Mouse (Mus musculus) stomach, postnatal 0 days (tissue): ENCODE data around the gene Moap1. TPM values are rescaled to one million over a fixed set of nuclear protein-coding genes. Genes with fewer than 3 reads are reported as not detected.

Experiments used
- ATAC-seq: fragments of 200-750 bp; cut with Nextera tagmentation; 2 replicates; pipeline ENCODE4 v1.8.0; 2017; ENCODE audit not compliant: low FRiP score, low TSS enrichment
- DNase-seq: peaks from one replicate; pipeline ENCODE4 v3.0.0-alpha.2; 2016; ENCODE audit warnings: low spot score
- H3K27ac ChIP-seq: fragments of 300-500 bp; sonication (generic); replicated peaks from 2 replicates; pipeline ENCODE4 v1.5.1; 2014; ENCODE audit warnings: mild to moderate bottlenecking, control low read depth
- H3K27me3 ChIP-seq: fragments of 300-500 bp; sonication (generic); 2 replicates; pipeline ENCODE4 v1.6.1; 2014; ENCODE audit warnings: low read length; ENCODE audit not compliant: control insufficient read depth, insufficient read depth
- H3K36me3 ChIP-seq: fragments of 300-500 bp; sonication (generic); 2 replicates; pipeline ENCODE4 v1.6.1; 2014; ENCODE audit warnings: low read length, mixed read lengths; ENCODE audit not compliant: control insufficient read depth, insufficient read depth
- H3K4me1 ChIP-seq: fragments of 300-500 bp; sonication (generic); replicated peaks from 2 replicates; pipeline ENCODE4 v1.6.1; 2014; ENCODE audit warnings: antibody characterized with exemption; ENCODE audit not compliant: control insufficient read depth, insufficient read depth
- H3K4me2 ChIP-seq: fragments of 300-500 bp; sonication (generic); replicated peaks from 2 replicates; pipeline ENCODE4 v1.6.1; 2014; ENCODE audit warnings: low read depth, mild to moderate bottlenecking, control low read depth, moderate library complexity
- H3K4me3 ChIP-seq: fragments of 300-500 bp; sonication (generic); 2 replicates; pipeline ENCODE4 v1.5.1; 2014; ENCODE audit warnings: low read depth, low read length, control low read depth
- H3K9ac ChIP-seq: fragments of 300-500 bp; sonication (generic); 2 replicates; pipeline ENCODE4 v1.6.1; 2014; ENCODE audit warnings: mild to moderate bottlenecking, low read length, control low read depth, mixed read lengths
- H3K9me3 ChIP-seq: fragments of 300-500 bp; sonication (generic); 2 replicates; pipeline ENCODE4 v1.6.1; 2016; ENCODE audit warnings: low read length; ENCODE audit not compliant: control insufficient read depth
- CTCF ChIP-seq: IDR thresholded peaks from 2 replicates; pipeline ENCODE4 v1.5.1; 2016; ENCODE audit warnings: antibody characterized with exemption, low read depth, mild to moderate bottlenecking, moderate library complexity
- EP300 ChIP-seq: optimal IDR thresholded peaks from 2 replicates; pipeline ENCODE3; 2016; ENCODE audit warnings: antibody characterized with exemption
- WGBS: fragments of 180-500 bp; shearing (Covaris S2); extraction: QIAGEN DNeasy Blood & Tissue Kit; methylation state at CpG from one replicate; pipeline ENCODE4 v1.1.7; 2014; 5-methylcytosine and 5-hydroxymethylcytosine counted together
- polyA plus RNA-seq: library from polyadenylated mRNA; unstranded; fragments of >200 nt; fragmentation: Nextera tagmentation; extraction: Ambion mirVana; gene quantifications from 2 replicates; pipeline ENCODE4 v1.2.1, GENCODE M21; 2015

Gene Moap1
- 8.1 and 9.5 TPM in 2 replicates for polyA plus RNA-seq

GRCm38 (mm10) chr12:102743589-102744574, at the start of gene Moap1, which contains the start of gene Tmem251:
Gene Moap1, minus strand, starts transcription at chr12:102743661.
Gene Tmem251, plus strand, starts transcription at chr12:102743762.
- TF ChIP-seq CTCF (peak; percentile 19; the same call in 1 of the 2 replicates), EP300 (no peak)
- DNase-seq = peak; percentile 94
- H3K4me3 ChIP-seq = peak within 1 kb of the TSS; percentile 84
- H3K9me3 ChIP-seq = no peaks in the 10 kb centered on the region
- under 1% methylated on average over 51 of the region's 63 CpGs for WGBS
- H3K27me3 ChIP-seq = no peaks in the 10 kb centered on the region
- peak within 1 kb of the TSS; percentile 85 for H3K4me2 ChIP-seq
- ATAC-seq = peak; percentile 97
- no peaks in the 10 kb centered on the region; the same call in 1 of the 2 replicates for H3K36me3 ChIP-seq
- peak within 1 kb of the TSS; percentile 97 for H3K27ac ChIP-seq
- H3K4me1 ChIP-seq = 0 out of 2 replicates have a peak, but pooled peaks cover 3% of the 10 kb centered on the region
- H3K9ac ChIP-seq = peak within 1 kb of the TSS; percentile 84

- ATAC-seq (no peak), DNase-seq (no peak)
- Histone ChIP-seq H3K27ac (no peak overlapping the region), H3K36me3 (peaks cover 24% of the 10 kb centered on the region), H3K27me3 (no peaks in the 10 kb centered on the region), H3K9me3 (no peaks in the 10 kb centered on the region), H3K4me3 (no peak overlapping the region), H3K4me2 (no peak overlapping the region), H3K4me1 (no peaks in the 10 kb centered on the region), H3K9ac (no peak overlapping the region)
- WGBS = 65% methylated on average over 7 of the region's 7 CpGs
- TF ChIP-seq CTCF (no peak), EP300 (no peak)
These were observed 44.5 kb upstream of the Moap1 start for GRCm38 (mm10) chr12:102787927-102788326.

DNA sequence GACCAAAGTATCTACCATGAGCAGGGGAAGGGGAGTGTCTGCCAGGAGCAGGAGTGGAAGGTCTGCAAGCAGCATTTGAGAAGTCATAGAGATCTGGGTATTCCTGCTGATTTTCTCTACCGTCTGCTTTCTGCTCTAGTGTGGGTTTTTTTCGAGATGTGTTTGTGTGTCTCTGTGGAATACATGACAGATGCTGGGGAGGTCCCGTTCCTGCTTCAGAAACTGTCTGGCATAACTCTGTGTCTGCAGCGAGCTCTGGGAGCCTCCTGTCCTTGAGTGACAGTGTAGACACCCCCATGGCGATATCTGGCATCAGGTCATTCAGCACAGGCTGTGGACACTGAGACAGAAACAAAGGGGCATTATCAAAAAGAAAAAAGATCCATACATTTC, 42.1 kb upstream of the Moap1 start:
- H3K9me3 ChIP-seq = no peaks in the 10 kb centered on the region
- no peak overlapping the region for H3K9ac ChIP-seq

GRCm38 (mm10) chr12:102784899-102785592, 41.6 kb upstream of the Moap1 start:
- no peak overlapping the region for H3K4me2 ChIP-seq
- no peak for TF ChIP-seq CTCF
- no peak for TF ChIP-seq EP300
- H3K9me3 ChIP-seq = no peaks in the 10 kb centered on the region
- no peak overlapping the region for H3K4me3 ChIP-seq
- H3K9ac ChIP-seq = no peak overlapping the region
- peaks cover 16% of the 10 kb centered on the region for H3K36me3 ChIP-seq
- WGBS = 87% methylated on average over 19 of the region's 19 CpGs
- DNase-seq (no peak), ATAC-seq (no peak)
- no peaks in the 10 kb centered on the region for H3K27me3 ChIP-seq
- H3K4me1 ChIP-seq = no peaks in the 10 kb centered on the region
- H3K27ac ChIP-seq = no peak overlapping the region

More for the DNA sequence above, 42.1 kb upstream of the Moap1 start:
- no peak for TF ChIP-seq EP300
- no peak for TF ChIP-seq CTCF
- ATAC-seq (no peak), DNase-seq (no peak)
- Histone ChIP-seq H3K4me3 (no peak overlapping the region), H3K36me3 (peaks cover 18% of the 10 kb centered on the region), H3K4me1 (no peaks in the 10 kb centered on the region), H3K27me3 (no peaks in the 10 kb centered on the region), H3K4me2 (no peak overlapping the region), H3K27ac (no peak overlapping the region)
- 91% methylated on average over 5 of the region's 5 CpGs for WGBS

DNA sequence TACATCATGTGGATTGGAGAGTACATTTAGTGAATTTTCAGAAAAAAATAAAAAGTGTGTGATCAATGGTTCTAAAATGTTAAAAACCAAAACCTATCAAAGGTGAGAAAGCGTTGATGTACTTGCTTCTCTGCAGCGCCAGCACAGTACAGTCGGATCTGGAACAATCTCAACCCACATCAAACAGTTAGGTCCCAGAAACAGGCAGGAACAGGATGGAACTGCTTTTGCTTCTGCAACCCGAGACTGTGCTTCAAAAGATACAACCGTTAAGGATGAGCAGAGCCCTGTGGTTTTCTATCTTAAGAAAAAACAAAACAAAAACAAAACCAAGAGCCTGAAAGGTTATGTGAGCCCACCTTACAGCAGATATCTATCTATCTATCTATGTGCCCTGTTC, 39.4 kb upstream of the Moap1 start:
- H3K27ac ChIP-seq = no peak overlapping the region
- DNase-seq (no peak), ATAC-seq (no peak)
- TF ChIP-seq CTCF = no peak
- no peak for TF ChIP-seq EP300
- H3K36me3 ChIP-seq = peaks cover 10% of the 10 kb centered on the region; the same call in 1 of the 2 replicates
- H3K9ac ChIP-seq = no peak overlapping the region
- no peak overlapping the region for H3K4me3 ChIP-seq
- no peaks in the 10 kb centered on the region for H3K9me3 ChIP-seq
- 93% methylated on average over 5 of the region's 5 CpGs for WGBS
- no peaks in the 10 kb centered on the region for H3K4me1 ChIP-seq
- H3K4me2 ChIP-seq = no peak overlapping the region
- no peaks in the 10 kb centered on the region for H3K27me3 ChIP-seq
